Mouse (Mus musculus): ENCODE measurements at regions not wholly inside any gene's neighbourhood (a gene's known extent, or its start where the extent isn't known, plus 50 kb on each side); places are given as distances from the start of the nearest gene placed in this dataset.

- H3K4me3 ChIP-seq (ENCODE audit: low read depth, low read length): no peak overlapping the region
- H3K9ac ChIP-seq (ENCODE audit: low read length): no peak overlapping the region
- no peaks in the 10 kb centered on the region for H3K4me1 ChIP-seq (replicated peaks; ENCODE audit: control insufficient read depth, insufficient read depth)
- no peaks in the 10 kb centered on the region for H3K27me3 ChIP-seq (ENCODE audit: control insufficient read depth, insufficient read depth, low read length)
- no peaks in the 10 kb centered on the region for H3K9me3 ChIP-seq (ENCODE audit: control insufficient read depth, low read length)
- H3K36me3 ChIP-seq (ENCODE audit: control insufficient read depth, insufficient read depth, low read length): no peaks in the 10 kb centered on the region
- ATAC-seq (ENCODE audit: low FRiP score, low TSS enrichment) (no peak), DNase-seq (ENCODE audit: low spot score) (no peak)
- no peak for TF ChIP-seq EP300 (optimal IDR thresholded peaks at IDR 0.05)
- TF ChIP-seq CTCF (IDR thresholded peaks at IDR 0.05; ENCODE audit: low read depth): no peak
- 63% methylated on average over 5 of the region's 5 CpGs for WGBS
- no peak overlapping the region for H3K27ac ChIP-seq (replicated peaks)
- no peak overlapping the region for H3K4me2 ChIP-seq (replicated peaks; ENCODE audit: low read depth)
Observed at GRCm38 (mm10) chr12:26092311-26092710, 322.7 kb downstream of the Rnf144a start.

GRCm38 (mm10) chr12:26091865-26092264, 323.2 kb downstream of the Rnf144a start:
- no peak for DNase-seq (ENCODE audit: low spot score)
- no peak overlapping the region for H3K27ac ChIP-seq (replicated peaks)
- TF ChIP-seq EP300 (optimal IDR thresholded peaks at IDR 0.05): no peak
- TF ChIP-seq CTCF (IDR thresholded peaks at IDR 0.05; ENCODE audit: low read depth): no peak
- WGBS: 77% methylated on average over 3 of the region's 3 CpGs
- no peak for ATAC-seq (ENCODE audit: low FRiP score, low TSS enrichment)
- H3K4me3 ChIP-seq (ENCODE audit: low read depth, low read length): no peak overlapping the region
- no peaks in the 10 kb centered on the region for H3K9me3 ChIP-seq (ENCODE audit: control insufficient read depth, low read length)
- H3K4me2 ChIP-seq (replicated peaks; ENCODE audit: low read depth): no peak overlapping the region
- H3K4me1 ChIP-seq (replicated peaks; ENCODE audit: control insufficient read depth, insufficient read depth): no peaks in the 10 kb centered on the region
- no peak overlapping the region for H3K9ac ChIP-seq (ENCODE audit: low read length)
- H3K36me3 ChIP-seq (ENCODE audit: control insufficient read depth, insufficient read depth, low read length): no peaks in the 10 kb centered on the region
- no peaks in the 10 kb centered on the region for H3K27me3 ChIP-seq (ENCODE audit: control insufficient read depth, insufficient read depth, low read length)

- H3K27ac ChIP-seq (replicated peaks): no peak overlapping the region
- no peak for DNase-seq (ENCODE audit: low spot score)
- TF ChIP-seq EP300 (optimal IDR thresholded peaks at IDR 0.05) (no peak), CTCF (IDR thresholded peaks at IDR 0.05; ENCODE audit: low read depth) (no peak)
- no peaks in the 10 kb centered on the region for H3K27me3 ChIP-seq (ENCODE audit: control insufficient read depth, insufficient read depth, low read length)
- 53% methylated on average over 3 of the region's 3 CpGs for WGBS
- no peaks in the 10 kb centered on the region for H3K4me1 ChIP-seq (replicated peaks; ENCODE audit: control insufficient read depth, insufficient read depth)
- H3K9me3 ChIP-seq (ENCODE audit: control insufficient read depth, low read length): no peaks in the 10 kb centered on the region
- ATAC-seq (ENCODE audit: low FRiP score, low TSS enrichment): no peak
- no peak overlapping the region for H3K9ac ChIP-seq (ENCODE audit: low read length)
- H3K4me3 ChIP-seq (ENCODE audit: low read depth, low read length): no peak overlapping the region
- no peaks in the 10 kb centered on the region for H3K36me3 ChIP-seq (ENCODE audit: control insufficient read depth, insufficient read depth, low read length)
- H3K4me2 ChIP-seq (replicated peaks; ENCODE audit: low read depth): no peak overlapping the region
Observed at GRCm38 (mm10) chr12:26088389-26088788, 326.7 kb downstream of the Rnf144a start.

DNA sequence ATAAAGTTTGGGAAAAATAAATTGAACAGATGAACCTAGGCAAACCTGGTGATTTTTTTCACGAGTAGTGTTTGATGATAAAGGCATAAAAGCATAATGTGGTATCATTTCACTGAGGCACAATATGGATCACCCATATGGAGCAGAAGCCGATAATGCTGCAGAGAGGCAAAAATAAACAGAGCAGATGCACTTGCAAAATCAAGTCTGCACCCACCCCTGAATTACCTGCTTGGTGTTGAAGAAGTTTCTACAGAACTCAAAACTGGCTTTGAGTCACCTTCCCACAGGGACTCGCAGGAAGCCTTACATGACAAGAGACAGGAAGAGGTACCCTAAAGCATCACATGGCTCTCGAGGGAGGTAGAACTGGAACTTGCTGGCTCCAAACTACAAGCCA, 328.1 kb downstream of the Rnf144a start:
- Histone ChIP-seq H3K9me3 (ENCODE audit: control insufficient read depth, low read length) (no peaks in the 10 kb centered on the region), H3K4me2 (replicated peaks; ENCODE audit: low read depth) (no peak overlapping the region), H3K4me3 (ENCODE audit: low read depth, low read length) (no peak overlapping the region), H3K27me3 (ENCODE audit: control insufficient read depth, insufficient read depth, low read length) (no peaks in the 10 kb centered on the region), H3K9ac (ENCODE audit: low read length) (no peak overlapping the region), H3K36me3 (ENCODE audit: control insufficient read depth, insufficient read depth, low read length) (no peaks in the 10 kb centered on the region), H3K4me1 (replicated peaks; ENCODE audit: control insufficient read depth, insufficient read depth) (no peaks in the 10 kb centered on the region), H3K27ac (replicated peaks) (no peak overlapping the region)
- no peak for ATAC-seq (ENCODE audit: low FRiP score, low TSS enrichment)
- DNase-seq (ENCODE audit: low spot score): no peak
- TF ChIP-seq EP300 (optimal IDR thresholded peaks at IDR 0.05) (no peak), CTCF (IDR thresholded peaks at IDR 0.05; ENCODE audit: low read depth) (no peak)
- 75% methylated on average over 4 of the region's 4 CpGs for WGBS

DNA sequence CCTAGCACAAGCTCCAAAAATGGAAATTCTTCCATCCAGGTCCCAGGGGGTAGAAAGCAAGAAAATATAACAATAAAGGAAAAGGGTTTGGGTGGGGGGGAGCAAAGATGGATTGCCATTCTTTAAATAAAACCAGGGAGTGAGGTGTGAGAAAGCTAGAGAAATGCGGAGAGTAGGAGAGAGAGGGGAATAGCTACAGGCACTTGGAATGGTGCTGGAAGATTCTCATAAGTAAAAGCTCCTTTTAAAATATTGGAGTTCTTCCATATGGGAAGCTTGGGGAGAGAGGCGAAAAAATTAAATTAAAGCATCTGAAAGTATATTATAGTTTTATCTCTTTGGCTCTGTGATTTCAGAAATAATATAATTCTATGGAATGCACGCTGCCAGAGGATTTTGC, 328.6 kb downstream of the Rnf144a start:
- TF ChIP-seq EP300 (optimal IDR thresholded peaks at IDR 0.05) (no peak), CTCF (IDR thresholded peaks at IDR 0.05; ENCODE audit: low read depth) (no peak)
- Histone ChIP-seq H3K36me3 (ENCODE audit: control insufficient read depth, insufficient read depth, low read length) (no peaks in the 10 kb centered on the region), H3K4me2 (replicated peaks; ENCODE audit: low read depth) (no peak overlapping the region), H3K27me3 (ENCODE audit: control insufficient read depth, insufficient read depth, low read length) (no peaks in the 10 kb centered on the region), H3K4me1 (replicated peaks; ENCODE audit: control insufficient read depth, insufficient read depth) (no peaks in the 10 kb centered on the region), H3K4me3 (ENCODE audit: low read depth, low read length) (no peak overlapping the region), H3K9me3 (ENCODE audit: control insufficient read depth, low read length) (no peaks in the 10 kb centered on the region), H3K9ac (ENCODE audit: low read length) (no peak overlapping the region), H3K27ac (replicated peaks) (no peak overlapping the region)
- 83% methylated on average over 3 of the region's 3 CpGs for WGBS
- DNase-seq (ENCODE audit: low spot score) (no peak), ATAC-seq (ENCODE audit: low FRiP score, low TSS enrichment) (no peak)

- H3K36me3 ChIP-seq (ENCODE audit: control insufficient read depth, insufficient read depth, low read length): no peaks in the 10 kb centered on the region
- WGBS: 78% methylated on average over 4 of the region's 4 CpGs
- no peak for TF ChIP-seq EP300 (optimal IDR thresholded peaks at IDR 0.05)
- no peak for TF ChIP-seq CTCF (IDR thresholded peaks at IDR 0.05; ENCODE audit: low read depth)
- DNase-seq (ENCODE audit: low spot score): no peak
- ATAC-seq (ENCODE audit: low FRiP score, low TSS enrichment): no peak
- no peak overlapping the region for H3K27ac ChIP-seq (replicated peaks)
- no peaks in the 10 kb centered on the region for H3K27me3 ChIP-seq (ENCODE audit: control insufficient read depth, insufficient read depth, low read length)
- H3K9me3 ChIP-seq (ENCODE audit: control insufficient read depth, low read length): no peaks in the 10 kb centered on the region
- no peak overlapping the region for H3K9ac ChIP-seq (ENCODE audit: low read length)
- H3K4me3 ChIP-seq (ENCODE audit: low read depth, low read length): no peak overlapping the region
- H3K4me2 ChIP-seq (replicated peaks; ENCODE audit: low read depth): no peak overlapping the region
- H3K4me1 ChIP-seq (replicated peaks; ENCODE audit: control insufficient read depth, insufficient read depth): no peaks in the 10 kb centered on the region
Observed at GRCm38 (mm10) chr12:26079061-26079625, 335.9 kb downstream of the Rnf144a start.

All from stomach, postnatal 0 days (tissue).